Comparison of ENCODE assay signal across 11 mouse cellular contexts in the genomic region with DNA sequence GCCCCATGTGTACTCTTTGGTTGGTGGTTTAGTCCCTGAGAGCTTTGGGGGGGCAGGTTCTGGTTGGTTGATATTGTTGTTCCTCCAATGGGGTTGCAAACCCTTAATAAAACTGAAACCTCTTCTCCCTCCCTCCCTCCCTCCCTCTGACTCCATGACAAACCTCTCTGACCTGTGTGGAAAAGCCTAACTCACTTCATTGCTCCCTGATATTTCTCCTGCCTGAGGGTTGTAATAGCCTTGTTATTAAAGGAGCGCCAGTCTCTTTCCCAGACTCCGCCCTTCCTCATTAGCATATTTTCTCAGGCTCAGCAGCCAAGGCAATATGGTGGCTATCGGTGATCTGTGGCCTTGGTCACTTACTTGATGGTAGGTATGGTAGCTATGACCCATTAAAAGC.
DNase-seq lines count a peak whose midpoint lies in the region; ATAC-seq lines count a peak whose summit lies in the region.
"Had no signal": no experiment of that assay in that cellular context is flagged by ENCODE, and none has a peak within 500 bp of the region (broad histone marks: within the 10 kb centered on the region; RNA-seq: fewer than 3 reads in every experiment).

No protein-coding gene starts in this region.

- no peaks in the 10 kb centered on the region for H3K9me3 ChIP-seq in forebrain, embryonic 13.5 days (replicated peaks)
- H3K9me3 ChIP-seq in forebrain, embryonic 10.5 days = no peaks in the 10 kb centered on the region
- no peaks in the 10 kb centered on the region for H3K9me3 ChIP-seq in midbrain, embryonic 13.5 days
- H3K9me3 ChIP-seq in midbrain, embryonic 10.5 days (replicated peaks) = no peaks in the 10 kb centered on the region
- no peaks in the 10 kb centered on the region for H3K9me3 ChIP-seq in limb, embryonic 13.5 days
- no peaks in the 10 kb centered on the region for H3K9me3 ChIP-seq in stomach, embryonic 15.5 days
- H3K9me3 ChIP-seq: heart, embryonic 12.5 days had no signal

- peak overlapping the region; percentile 37; the same call in 1 of the 2 replicates for H3K27ac ChIP-seq in forebrain, embryonic 13.5 days
- H3K27ac ChIP-seq in forebrain, embryonic 10.5 days = no peak overlapping the region
- H3K27ac ChIP-seq in midbrain, embryonic 13.5 days = peak overlapping the region; percentile 78
- no peak overlapping the region for H3K27ac ChIP-seq in midbrain, embryonic 10.5 days (replicated peaks)
- H3K27ac ChIP-seq in limb, embryonic 13.5 days = no peak overlapping the region
- 0 out of 2 replicates have a peak overlapping the region, but pooled peaks have one; percentile 26 for H3K27ac ChIP-seq in stomach, embryonic 15.5 days

- H3K4me1 ChIP-seq in forebrain, embryonic 13.5 days = peaks cover 23% of the 10 kb centered on the region
- H3K4me1 ChIP-seq in forebrain, embryonic 10.5 days = peaks cover 19% of the 10 kb centered on the region; the same call in 1 of the 2 replicates
- H3K4me1 ChIP-seq in midbrain, embryonic 13.5 days (replicated peaks) = peaks cover 21% of the 10 kb centered on the region
- peaks cover 4% of the 10 kb centered on the region; the same call in 1 of the 2 replicates for H3K4me1 ChIP-seq in midbrain, embryonic 10.5 days
- H3K4me1 ChIP-seq in limb, embryonic 13.5 days = peaks cover 19% of the 10 kb centered on the region
- H3K4me1 ChIP-seq in stomach, embryonic 15.5 days = peaks cover 5% of the 10 kb centered on the region

- H3K36me3 ChIP-seq in forebrain, embryonic 13.5 days (ENCODE audit: poor library complexity, severe bottlenecking) = no peaks in the 10 kb centered on the region
- H3K36me3 ChIP-seq in forebrain, embryonic 10.5 days (replicated peaks) = no peaks in the 10 kb centered on the region
- no peaks in the 10 kb centered on the region for H3K36me3 ChIP-seq in midbrain, embryonic 13.5 days
- H3K36me3 ChIP-seq in midbrain, embryonic 10.5 days = no peaks in the 10 kb centered on the region
- no peaks in the 10 kb centered on the region for H3K36me3 ChIP-seq in limb, embryonic 13.5 days
- H3K36me3 ChIP-seq in stomach, embryonic 15.5 days = no peaks in the 10 kb centered on the region
- H3K36me3 ChIP-seq: heart, embryonic 12.5 days had no signal

- no peaks in the 10 kb centered on the region for H3K27me3 ChIP-seq in forebrain, embryonic 13.5 days
- H3K27me3 ChIP-seq in forebrain, embryonic 10.5 days (ENCODE audit: poor library complexity, severe bottlenecking) = no peaks in the 10 kb centered on the region
- no peaks in the 10 kb centered on the region for H3K27me3 ChIP-seq in midbrain, embryonic 13.5 days
- no peaks in the 10 kb centered on the region for H3K27me3 ChIP-seq in midbrain, embryonic 10.5 days (ENCODE audit: low read depth, poor library complexity, severe bottlenecking)
- H3K27me3 ChIP-seq in limb, embryonic 13.5 days = peaks cover 24% of the 10 kb centered on the region
- H3K27me3 ChIP-seq in stomach, embryonic 15.5 days (replicated peaks) = peaks cover 7% of the 10 kb centered on the region; the same call in 1 of the 2 replicates

- intact Hi-C loops in heart, postnatal 10 days (cut with DNase I) = no loop called here

- no peak overlapping the region for H3K4me3 ChIP-seq in forebrain, embryonic 13.5 days
- no peak overlapping the region for H3K4me3 ChIP-seq in forebrain, embryonic 10.5 days
- H3K4me3 ChIP-seq in midbrain, embryonic 13.5 days (replicated peaks) = no peak overlapping the region
- no peak overlapping the region for H3K4me3 ChIP-seq in midbrain, embryonic 10.5 days
- H3K4me3 ChIP-seq in limb, embryonic 13.5 days = no peak overlapping the region
- H3K4me3 ChIP-seq in stomach, embryonic 15.5 days (replicated peaks) = no peak overlapping the region
- H3K4me3 ChIP-seq: heart, embryonic 12.5 days had no signal

- H3K4me2 ChIP-seq in forebrain, embryonic 13.5 days = peak overlapping the region; percentile 38; the same call in 1 of the 2 replicates
- no peak overlapping the region for H3K4me2 ChIP-seq in midbrain, embryonic 13.5 days (replicated peaks)
- H3K4me2 ChIP-seq in limb, embryonic 13.5 days (replicated peaks) = 0 out of 2 replicates have a peak overlapping the region, but pooled peaks have one; percentile 21
- H3K4me2 ChIP-seq in stomach, embryonic 15.5 days = no peak overlapping the region
- H3K4me2 ChIP-seq: heart, embryonic 12.5 days had no signal

- H3K9ac ChIP-seq in forebrain, embryonic 13.5 days = no peak overlapping the region
- H3K9ac ChIP-seq in midbrain, embryonic 13.5 days (replicated peaks) = no peak overlapping the region
- H3K9ac ChIP-seq in limb, embryonic 13.5 days = no peak overlapping the region
- no peak overlapping the region for H3K9ac ChIP-seq in stomach, embryonic 15.5 days
- H3K9ac ChIP-seq: heart, embryonic 12.5 days had no signal

- no peak; the same call in 1 of the 2 replicates for ATAC-seq in forebrain, embryonic 13.5 days
- no peak for ATAC-seq in midbrain, embryonic 13.5 days
- no peak for ATAC-seq in limb, embryonic 13.5 days (ENCODE audit: low FRiP score, low read depth)
- ATAC-seq in stomach, embryonic 15.5 days (ENCODE audit: insufficient read depth, low FRiP score, low read depth) = no peak

- DNase-seq in forebrain, embryonic 10.5 days (ENCODE audit: extremely low spot score, low spot score) = no peak
- no peak for DNase-seq in midbrain, embryonic 10.5 days (ENCODE audit: low spot score)
- no peak for DNase-seq in adrenal gland, postnatal 36 days
- DNase-seq in heart, postnatal 10 days = no peak
- DNase-seq: cerebellum, adult 11 months; kidney, adult 18-20 months had no signal

- 77% methylated on average over 3 of the region's 3 CpGs for WGBS in forebrain, embryonic 13.5 days
- WGBS in forebrain, embryonic 10.5 days = 92% methylated on average over 3 of the region's 3 CpGs
- 91% methylated on average over 3 of the region's 3 CpGs for WGBS in midbrain, embryonic 13.5 days
- 86% methylated on average over 3 of the region's 3 CpGs for WGBS in midbrain, embryonic 10.5 days
- 76% methylated on average over 3 of the region's 3 CpGs for WGBS in limb, embryonic 13.5 days
- 85% methylated on average over 3 of the region's 3 CpGs for WGBS in stomach, embryonic 15.5 days

Comparison
In these comparisons a context has a peak if more than half of its experiments do, and no peak if none do; other contexts are left out.
1. H3K27ac ChIP-seq: peak in forebrain, embryonic 13.5 days (single experiment), midbrain, embryonic 13.5 days (single experiment) and stomach, embryonic 15.5 days (single experiment); none in forebrain, embryonic 10.5 days (single experiment), midbrain, embryonic 10.5 days (single experiment) and limb, embryonic 13.5 days (single experiment).
2. H3K4me2 ChIP-seq: peak in forebrain, embryonic 13.5 days (single experiment) and limb, embryonic 13.5 days (single experiment); none in midbrain, embryonic 13.5 days (single experiment) and stomach, embryonic 15.5 days (single experiment).